8 mouse cellular contexts compared by ENCODE assay signal in the genomic region with DNA sequence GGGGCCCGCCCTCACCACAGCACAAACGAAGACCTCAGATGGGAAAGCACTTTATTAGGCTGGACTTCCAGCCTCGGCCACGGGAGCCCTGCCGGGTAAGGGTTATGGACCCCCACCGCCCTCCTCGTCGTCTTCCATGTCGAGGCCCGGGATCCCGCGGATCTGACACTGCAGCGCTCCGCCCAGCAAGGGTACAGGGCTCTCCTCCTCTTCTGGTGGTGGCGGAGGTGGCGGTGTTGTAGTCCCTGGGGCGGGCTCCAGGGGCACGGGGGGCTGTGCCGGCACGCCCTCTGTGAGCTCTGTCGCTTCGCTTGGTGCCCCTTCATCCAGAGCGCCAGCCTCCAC. TPM values are rescaled to one million over a fixed set of nuclear protein-coding genes. Genes with fewer than 3 reads are reported as not detected.
DNase-seq lines count a peak whose midpoint lies in the region; ATAC-seq and TF ChIP-seq lines count a peak whose summit lies in the region.

No protein-coding gene starts in this region.

- peak; percentile 57 for ATAC-seq in embryonic facial prominence, embryonic 12.5 days (ENCODE audit: insufficient number of reproducible peaks, insufficient read depth, low FRiP score, low TSS enrichment)
- peak; percentile 65 for ATAC-seq in neural tube, embryonic 15.5 days (ENCODE audit: low FRiP score)

- DNase-seq in liver, adult 2 months (ENCODE audit: extremely low read depth, low read depth, low spot score) = no peak
- DNase-seq in liver = no peak
- no peak for DNase-seq in limb, embryonic 10.5 days (ENCODE audit: low spot score)
- no peak for DNase-seq in c-Kit-positive CD71-positive TER-119-positive erythroid progenitor cells, embryonic 14.5 days (ENCODE audit: low spot score)
- no peak for DNase-seq in ovary, postnatal 14 days (ENCODE audit: low spot score)
- no peak for DNase-seq in left cerebral cortex, adult 11 months (ENCODE audit: low spot score)

- peaks cover 21% of the 10 kb centered on the region; the same call in 1 of the 2 replicates for H3K79me2 ChIP-seq in liver, adult 2 months (ENCODE audit: control insufficient read depth, insufficient read depth, low read length)

- peak overlapping the region; percentile 74 for H3K4me3 ChIP-seq in liver, adult 2 months (ENCODE audit: insufficient read depth, low read depth, low read length)
- H3K4me3 ChIP-seq in embryonic facial prominence, embryonic 12.5 days = peak overlapping the region; percentile 78
- H3K4me3 ChIP-seq in limb, embryonic 10.5 days = peak overlapping the region; percentile 87
- peak overlapping the region; percentile 77 for H3K4me3 ChIP-seq in neural tube, embryonic 15.5 days (replicated peaks)

- peak overlapping the region; percentile 89 for H3K4me2 ChIP-seq in embryonic facial prominence, embryonic 12.5 days (replicated peaks)
- peak overlapping the region; percentile 83 for H3K4me2 ChIP-seq in neural tube, embryonic 15.5 days

- H3K27me3 ChIP-seq in liver, adult 2 months (ENCODE audit: control insufficient read depth, insufficient read depth, low read length) = no peaks in the 10 kb centered on the region
- no peaks in the 10 kb centered on the region for H3K27me3 ChIP-seq in embryonic facial prominence, embryonic 12.5 days
- H3K27me3 ChIP-seq in limb, embryonic 10.5 days (ENCODE audit: low read depth, poor library complexity, severe bottlenecking) = no peaks in the 10 kb centered on the region
- H3K27me3 ChIP-seq in neural tube, embryonic 15.5 days (replicated peaks) = no peaks in the 10 kb centered on the region

- under 1% methylated on average over 23 of the region's 23 CpGs for WGBS in liver, adult 2 months
- under 1% methylated on average over 23 of the region's 23 CpGs for WGBS in embryonic facial prominence, embryonic 12.5 days
- WGBS in limb, embryonic 10.5 days = under 1% methylated on average over 23 of the region's 23 CpGs
- 0% methylated on average over 23 of the region's 23 CpGs for WGBS in neural tube, embryonic 15.5 days

- H3K27ac ChIP-seq in liver, adult 2 months (replicated peaks; ENCODE audit: insufficient read depth, low read depth, low read length) = peak overlapping the region; percentile 72
- peak overlapping the region; percentile 91 for H3K27ac ChIP-seq in embryonic facial prominence, embryonic 12.5 days
- peak overlapping the region; percentile 96 for H3K27ac ChIP-seq in limb, embryonic 10.5 days
- H3K27ac ChIP-seq in neural tube, embryonic 15.5 days (replicated peaks) = peak overlapping the region; percentile 99

- H3K36me3 ChIP-seq in liver, adult 2 months (ENCODE audit: control insufficient read depth, insufficient read depth, low read length) = peaks cover 23% of the 10 kb centered on the region
- peaks cover 37% of the 10 kb centered on the region for H3K36me3 ChIP-seq in embryonic facial prominence, embryonic 12.5 days
- peaks cover 60% of the 10 kb centered on the region for H3K36me3 ChIP-seq in limb, embryonic 10.5 days
- H3K36me3 ChIP-seq in neural tube, embryonic 15.5 days = peaks cover 50% of the 10 kb centered on the region

- no peak for TF ChIP-seq CTCF in liver, adult 2 months (IDR thresholded peaks at IDR 0.05; ENCODE audit: low read depth, low read length)

- TF ChIP-seq POLR2A in liver, adult 2 months (IDR thresholded peaks at IDR 0.05; ENCODE audit: extremely low read depth, insufficient read depth, low read length) = no peak

- H3K9me3 ChIP-seq in embryonic facial prominence, embryonic 12.5 days = no peaks in the 10 kb centered on the region
- no peaks in the 10 kb centered on the region for H3K9me3 ChIP-seq in limb, embryonic 10.5 days (replicated peaks)
- H3K9me3 ChIP-seq in neural tube, embryonic 15.5 days (replicated peaks) = no peaks in the 10 kb centered on the region

- peaks cover 10% of the 10 kb centered on the region for H3K4me1 ChIP-seq in liver, adult 2 months (ENCODE audit: control insufficient read depth, insufficient read depth, low read length)
- peaks cover 18% of the 10 kb centered on the region for H3K4me1 ChIP-seq in embryonic facial prominence, embryonic 12.5 days
- H3K4me1 ChIP-seq in limb, embryonic 10.5 days = peaks cover 22% of the 10 kb centered on the region
- H3K4me1 ChIP-seq in neural tube, embryonic 15.5 days = peaks cover 36% of the 10 kb centered on the region

- peak overlapping the region; percentile 71 for H3K9ac ChIP-seq in liver, adult 2 months (ENCODE audit: low read depth, low read length)
- H3K9ac ChIP-seq in embryonic facial prominence, embryonic 12.5 days = peak overlapping the region; percentile 77
- peak overlapping the region; percentile 79 for H3K9ac ChIP-seq in neural tube, embryonic 15.5 days (replicated peaks)

RNA-seq across cellular contexts. Expression of gene Akap8, which starts 0.3 kb away (rescaled TPM):
- 30.3 and 31.6 TPM in 2 replicates for total RNA-seq in liver, adult 2 months (2014; rRNA removed)
- polyA plus RNA-seq in liver, adult 2 months (2012; rRNA removed) = 29.0 and 47.9 TPM in 2 replicates
- 145 and 148 TPM in 2 replicates for polyA plus RNA-seq in embryonic facial prominence, embryonic 12.5 days (2016; fragmentation: Nextera tagmentation; extraction: Ambion mirVana)
- polyA plus RNA-seq in limb, embryonic 10.5 days (2016; fragmentation: Nextera tagmentation; extraction: Ambion mirVana) = 142 and 157 TPM in 2 replicates
- 100 and 101 TPM in 2 replicates for polyA plus RNA-seq in neural tube, embryonic 15.5 days (2015; fragmentation: Nextera tagmentation; extraction: Ambion mirVana)

RNA-seq across cellular contexts. Expression of gene Akap8l, which starts 29.0 kb away (rescaled TPM):
- total RNA-seq in liver, adult 2 months (2014; rRNA removed) = 25.2 and 26.7 TPM in 2 replicates
- 40.5 and 62.0 TPM in 2 replicates for polyA plus RNA-seq in liver, adult 2 months (2012; rRNA removed)
- 107 and 118 TPM in 2 replicates for polyA plus RNA-seq in embryonic facial prominence, embryonic 12.5 days (2016; fragmentation: Nextera tagmentation; extraction: Ambion mirVana)
- polyA plus RNA-seq in limb, embryonic 10.5 days (2016; fragmentation: Nextera tagmentation; extraction: Ambion mirVana) = 84.7 and 106 TPM in 2 replicates
- 146 and 170 TPM in 2 replicates for polyA plus RNA-seq in neural tube, embryonic 15.5 days (2015; fragmentation: Nextera tagmentation; extraction: Ambion mirVana)

RNA-seq across cellular contexts. Expression of gene Brd4, which starts 36.8 kb away (rescaled TPM):
- 10.5 and 18.6 TPM in 2 replicates for total RNA-seq in liver, adult 2 months (2014; rRNA removed)
- 18.3 and 18.4 TPM in 2 replicates for polyA plus RNA-seq in liver, adult 2 months (2012; rRNA removed)
- 107 and 112 TPM in 2 replicates for polyA plus RNA-seq in embryonic facial prominence, embryonic 12.5 days (2016; fragmentation: Nextera tagmentation; extraction: Ambion mirVana)
- 132 and 134 TPM in 2 replicates for polyA plus RNA-seq in limb, embryonic 10.5 days (2016; fragmentation: Nextera tagmentation; extraction: Ambion mirVana)
- polyA plus RNA-seq in neural tube, embryonic 15.5 days (2015; fragmentation: Nextera tagmentation; extraction: Ambion mirVana) = 73.9 and 84.4 TPM in 2 replicates
